In the genomic region with DNA sequence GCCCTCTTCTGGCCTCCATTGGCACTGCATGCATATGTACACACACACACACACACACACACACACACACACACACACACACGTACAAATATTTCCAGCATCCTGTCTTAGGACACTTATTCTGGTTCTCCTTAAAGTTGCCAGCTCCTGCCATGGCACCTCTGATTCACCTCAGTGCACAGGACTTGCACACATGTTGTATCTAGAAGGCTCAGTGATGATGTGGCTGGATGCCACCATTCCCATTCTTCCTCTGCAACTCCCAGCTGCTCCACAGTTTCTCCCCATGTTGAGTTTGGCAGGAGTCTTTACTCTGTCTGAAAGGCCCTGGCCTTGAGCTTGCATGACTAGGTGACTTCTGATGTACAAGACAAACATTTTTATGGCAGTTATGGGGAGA, we compare ENCODE assay signal across 20 mouse cellular contexts.
"Had no signal": no experiment of that assay in that cellular context is flagged by ENCODE, and none has a peak within 500 bp of the region (broad histone marks: within the 10 kb centered on the region; RNA-seq: fewer than 3 reads in every experiment).

No protein-coding gene starts in this region.

- H3K27me3 ChIP-seq: liver, embryonic 12.5 days; midbrain, embryonic 12.5 days; midbrain, embryonic 15.5 days; neural tube, embryonic 13.5 days; neural tube, embryonic 15.5 days had no signal

- H3K4me1 ChIP-seq: liver, embryonic 12.5 days had no signal

- ATAC-seq: liver, embryonic 12.5 days; midbrain, embryonic 15.5 days had no signal

- H3K9ac ChIP-seq: liver, embryonic 12.5 days; liver, embryonic 14.5 days; lung, embryonic 14.5 days; midbrain, embryonic 12.5 days; midbrain, embryonic 15.5 days; neural tube, embryonic 13.5 days; neural tube, embryonic 15.5 days had no signal

- H3K27ac ChIP-seq: liver, embryonic 12.5 days; liver, embryonic 14.5 days; macrophage; midbrain, embryonic 12.5 days; midbrain, embryonic 15.5 days; neural tube, embryonic 13.5 days; neural tube, embryonic 15.5 days had no signal

- H3K9me3 ChIP-seq: liver, embryonic 12.5 days; midbrain, embryonic 12.5 days; midbrain, embryonic 15.5 days; neural tube, embryonic 13.5 days; neural tube, embryonic 15.5 days had no signal

- H3K4me3 ChIP-seq: liver, embryonic 12.5 days; midbrain, embryonic 12.5 days; midbrain, embryonic 15.5 days; myocyte; neural tube, embryonic 13.5 days; neural tube, embryonic 15.5 days had no signal

- H3K4me2 ChIP-seq: liver, embryonic 12.5 days; lung, embryonic 14.5 days; midbrain, embryonic 12.5 days; midbrain, embryonic 15.5 days; neural tube, embryonic 13.5 days; neural tube, embryonic 15.5 days had no signal

- DNase-seq: lung, adult 18-20 months; lung, embryonic 14.5 days; lung, postnatal 14 days; lung, postnatal 36 days; retina, postnatal 1 day; right cerebral cortex, adult 18-20 months; right cerebral cortex, postnatal 25 days; right cerebral cortex, postnatal 4 days; spleen, adult 18-20 months; thymus, adult 18-20 months; thymus, postnatal 14 days; thymus, postnatal 36 days had no signal

- H3K36me3 ChIP-seq: liver, embryonic 12.5 days; midbrain, embryonic 12.5 days; midbrain, embryonic 15.5 days; neural tube, embryonic 13.5 days; neural tube, embryonic 15.5 days had no signal
